Mouse (Mus musculus) adrenal gland, postnatal 10 days (tissue): ENCODE measurements around the gene Fdps. TPM values are rescaled to one million over a fixed set of nuclear protein-coding genes. Genes with fewer than 3 reads are reported as not detected.

Experiments used
- DNase-seq: peaks from one replicate; pipeline ENCODE4 v3.0.0; 2021; ENCODE audit warnings: mixed read lengths
- long read RNA-seq, 2 experiments: library from polyadenylated mRNA; stranded (forward); transcript quantifications; one replicate each; pipeline ENCODE4 v2.0.0; 2021
- total RNA-seq, 2 experiments: library from RNA; stranded (reverse); gene quantifications; 2 replicates each; pipeline ENCODE4 v1.2.3; 2021

The Fdps gene
- total RNA-seq = 10 to 100 TPM; 56.9 to 70.2 TPM
- long read RNA-seq, experiment 1, transcript Fdps-203 (11 exons, 1,382 nt) = minor isoform, 11 of 85 reads
- long read RNA-seq, experiment 1, transcript Fdps-201 (10 exons, 1,237 nt) = major isoform, 62 of 85 reads
- long read RNA-seq, experiment 1, partial matches to known transcripts = 8 of 85 reads
- long read RNA-seq, experiment 1, other reads (novel, unspliced or antisense) = 2 of 85 reads
- long read RNA-seq, experiment 2, transcript Fdps-203 (11 exons, 1,382 nt) = minor isoform, 6 of 30 reads
- long read RNA-seq, experiment 2, transcript Fdps-201 (10 exons, 1,237 nt) = major isoform, 18 of 30 reads
- long read RNA-seq, experiment 2, partial matches to known transcripts = 5 of 30 reads
- long read RNA-seq, experiment 2, other reads (novel, unspliced or antisense) = 1 of 30 reads

- DNase-seq = peak; percentile 94
Measured at GRCm38 (mm10) chr3:89101812-89102494, at the start of gene Fdps. TSS of gene Fdps (minus strand) at chr3:89101959.

- no peak for DNase-seq
Measured at GRCm38 (mm10) chr3:89148567-89148966, 46.8 kb upstream of the Fdps start.

GRCm38 (mm10) chr3:89147979-89148311, 46.2 kb upstream of the Fdps start:
- DNase-seq = peak; percentile 23

GRCm38 (mm10) chr3:89147101-89147978, 45.6 kb upstream of the Fdps start:
- DNase-seq = peak; percentile 56

GRCm38 (mm10) chr3:89145566-89145965, 43.8 kb upstream of the Fdps start:
- DNase-seq = no peak

GRCm38 (mm10) chr3:89144821-89145220, 43.1 kb upstream of the Fdps start:
- no peak for DNase-seq

GRCm38 (mm10) chr3:89136365-89136764, 34.6 kb upstream of the Fdps start:
- no peak for DNase-seq

GRCm38 (mm10) chr3:89135958-89136357, 34.2 kb upstream of the Fdps start, which contains the start of gene Pklr:
TSS of gene Pklr (plus strand) at chr3:89136142.
- no peak for DNase-seq

GRCm38 (mm10) chr3:89133752-89134151, 32.0 kb upstream of the Fdps start:
- DNase-seq = no peak

- no peak for DNase-seq
Measured at GRCm38 (mm10) chr3:89133063-89133450, 31.3 kb upstream of the Fdps start.

- DNase-seq = peak; percentile 70
Measured at GRCm38 (mm10) chr3:89132285-89133062, 30.7 kb upstream of the Fdps start.

- DNase-seq = no peak
Measured at GRCm38 (mm10) chr3:89131816-89132215, 30.1 kb upstream of the Fdps start.

- DNase-seq = peak; percentile 37
Measured at GRCm38 (mm10) chr3:89129908-89130307, 28.1 kb upstream of the Fdps start.

GRCm38 (mm10) chr3:89125981-89126380, 24.2 kb upstream of the Fdps start:
- peak; percentile 18 for DNase-seq

- peak; percentile 68 for DNase-seq
Measured at GRCm38 (mm10) chr3:89124241-89124640, 22.5 kb upstream of the Fdps start.

GRCm38 (mm10) chr3:89123313-89123712, 21.6 kb upstream of the Fdps start:
- peak; percentile 67 for DNase-seq

GRCm38 (mm10) chr3:89115522-89115921, 13.8 kb upstream of the Fdps start:
- no peak for DNase-seq

- no peak for DNase-seq
Measured at GRCm38 (mm10) chr3:89113058-89113457, 11.3 kb upstream of the Fdps start.

GRCm38 (mm10) chr3:89108146-89108545, 6.4 kb upstream of the Fdps start:
- peak; percentile 57 for DNase-seq

- DNase-seq = no peak
Measured at GRCm38 (mm10) chr3:89107545-89107944, 5.8 kb upstream of the Fdps start.

- DNase-seq = no peak
Measured at GRCm38 (mm10) chr3:89106881-89107280, 5.1 kb upstream of the Fdps start.

- DNase-seq = no peak
Measured at GRCm38 (mm10) chr3:89103291-89103595, 1.5 kb upstream of the Fdps start.
